Mouse (Mus musculus): ENCODE data around the gene Tead2.

Tead2 gene

GRCm38 (mm10) chr7:45191803-45192363 is 23.7 kb upstream of the Tead2 start:
- no peak for DNase-seq (ENCODE audit: low read depth)

- no peak for DNase-seq (ENCODE audit: low read depth)
Observed at GRCm38 (mm10) chr7:45192585-45193310, 22.8 kb upstream of the Tead2 start.

- DNase-seq (ENCODE audit: low read depth) = no peak
Observed at GRCm38 (mm10) chr7:45193406-45193805, 22.1 kb upstream of the Tead2 start.

- no peak for DNase-seq (ENCODE audit: low read depth)
Observed at GRCm38 (mm10) chr7:45193871-45194785, 21.4 kb upstream of the Tead2 start.

GRCm38 (mm10) chr7:45195341-45196175 is 20.0 kb upstream of the Tead2 start:
- no peak for DNase-seq (ENCODE audit: low read depth)

- DNase-seq (ENCODE audit: low read depth) = no peak
Observed at GRCm38 (mm10) chr7:45196176-45196535, 19.4 kb upstream of the Tead2 start.

- no peak for DNase-seq (ENCODE audit: low read depth)
Observed at GRCm38 (mm10) chr7:45196994-45197393, 18.6 kb upstream of the Tead2 start.

- no peak for DNase-seq (ENCODE audit: low read depth)
Observed at GRCm38 (mm10) chr7:45198435-45198834, 17.1 kb upstream of the Tead2 start.

- DNase-seq (ENCODE audit: low read depth) = no peak
Observed at GRCm38 (mm10) chr7:45198961-45199360, 16.6 kb upstream of the Tead2 start.

- no peak for DNase-seq (ENCODE audit: low read depth)
Observed at GRCm38 (mm10) chr7:45202654-45203053, 12.9 kb upstream of the Tead2 start.

- peak; percentile 89 for DNase-seq (ENCODE audit: low read depth)
Observed at GRCm38 (mm10) chr7:45204380-45205143, 11.0 kb upstream of the Tead2 start, which contains the start of gene Ccdc155. Ccdc155 (minus strand) TSS chr7:45204892.

GRCm38 (mm10) chr7:45208260-45208659 is 7.3 kb upstream of the Tead2 start:
- no peak for DNase-seq (ENCODE audit: low read depth)

GRCm38 (mm10) chr7:45211070-45211469 is 4.5 kb upstream of the Tead2 start:
- DNase-seq (ENCODE audit: low read depth) = no peak

- DNase-seq (ENCODE audit: low read depth) = peak; percentile 63
Observed at GRCm38 (mm10) chr7:45211851-45212251, 3.7 kb upstream of the Tead2 start, which contains the start of gene Dkkl1. Dkkl1 (minus strand) TSS chr7:45212147.

- DNase-seq (ENCODE audit: low read depth) = no peak
Observed at GRCm38 (mm10) chr7:45212356-45212755, 3.2 kb upstream of the Tead2 start.

- DNase-seq (ENCODE audit: low read depth) = no peak
Observed at GRCm38 (mm10) chr7:45213708-45214107, 1.8 kb upstream of the Tead2 start.

- no peak for DNase-seq (ENCODE audit: low read depth)
Observed at GRCm38 (mm10) chr7:45216442-45217183, 1.1 kb downstream of the Tead2 start.

GRCm38 (mm10) chr7:45221680-45222079 is 6.1 kb downstream of the Tead2 start:
- no peak for DNase-seq (ENCODE audit: low read depth)

GRCm38 (mm10) chr7:45224826-45225225 is 9.3 kb downstream of the Tead2 start:
- DNase-seq (ENCODE audit: low read depth) = no peak

- no peak for DNase-seq (ENCODE audit: low read depth)
Observed at GRCm38 (mm10) chr7:45226421-45226820, 10.9 kb downstream of the Tead2 start.

Measured in c-Kit-positive CD71-positive TER-119-negative erythroid progenitor cells, embryonic 14.5 days (primary cell).